Mouse (Mus musculus): ENCODE measurements around the gene Sox1.

DNA sequence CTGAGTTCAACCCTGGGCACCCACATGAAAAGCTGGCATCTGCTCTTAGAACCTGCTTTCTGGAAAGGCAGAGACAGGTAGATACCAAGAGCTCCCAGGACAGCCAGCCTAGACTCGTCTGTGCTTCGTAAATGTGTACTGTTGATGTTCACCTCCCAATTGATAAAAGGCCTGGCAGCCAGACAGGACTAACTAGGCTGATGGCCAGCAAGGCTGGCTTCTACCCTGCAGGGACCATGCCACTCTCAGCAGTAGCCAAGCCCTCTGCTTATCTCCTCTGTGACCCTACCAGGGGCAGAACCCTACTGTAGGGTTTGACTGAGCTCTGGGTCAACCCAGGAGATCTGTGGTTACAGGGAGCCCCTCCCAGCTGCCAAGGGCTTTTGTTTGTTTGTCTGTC lies 45.5 kb upstream of the Sox1 start:
- TF ChIP-seq POLR2A (IDR thresholded peaks at IDR 0.05; ENCODE audit: low read depth, low read length) (no peak), CTCF (IDR thresholded peaks at IDR 0.05; ENCODE audit: extremely low read depth, insufficient read depth, insufficient read length, insufficient replicate concordance) (no peak)
